Mouse (Mus musculus) bone marrow, adult 2 months (tissue): Measurements from ENCODE around the gene Ctsl.

Experiments
- CTCF ChIP-seq: fragments of 200-500 bp; IDR thresholded peaks from 2 replicates; pipeline ENCODE4 v1.5.1; 2011; ENCODE audit warnings: low read length, control low read depth; ENCODE audit not compliant: control insufficient read depth, insufficient read depth
- POLR2A ChIP-seq: fragments of 200-500 bp; IDR thresholded peaks from 2 replicates; pipeline ENCODE4 v1.6.1; 2011; ENCODE audit warnings: low read depth, mild to moderate bottlenecking, control low read depth, low read length, borderline replicate concordance; ENCODE audit not compliant: control insufficient read depth

GRCm38 (mm10) chr13:64376472-64376871, 5.8 kb upstream of the Ctsl start:
- no peak for TF ChIP-seq CTCF
- no peak for TF ChIP-seq POLR2A
